ENCODE assay signal across 22 mouse cellular contexts in the genomic region with DNA sequence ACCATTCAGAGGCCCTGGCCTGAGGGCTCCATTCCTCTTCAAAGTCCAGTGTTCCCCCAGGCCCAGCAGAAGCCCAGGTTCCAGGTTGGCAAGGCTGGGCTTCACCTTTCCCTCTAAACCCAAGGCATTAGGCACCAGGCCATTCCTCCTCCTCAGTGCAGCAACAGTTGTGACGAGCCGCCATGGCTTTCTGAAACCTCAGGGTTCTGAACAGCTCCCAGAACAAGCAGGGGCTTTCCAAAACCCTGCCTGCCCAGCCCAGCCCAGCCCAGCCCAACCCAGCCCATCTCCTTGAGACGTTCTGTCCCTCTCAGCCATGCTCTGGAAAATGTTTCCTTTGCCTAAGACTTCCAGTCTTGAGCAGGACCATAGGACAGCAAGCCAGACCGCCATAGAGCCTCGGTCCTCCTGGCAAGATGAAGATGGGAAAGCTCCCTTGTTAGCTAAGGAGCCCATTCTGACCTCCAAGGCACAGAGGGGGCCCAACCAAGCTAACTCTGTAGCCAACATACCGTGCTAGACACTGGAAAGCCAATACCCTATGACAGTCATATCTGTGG.
DNase-seq lines count a peak whose midpoint lies in the region; ATAC-seq and TF ChIP-seq lines count a peak whose summit lies in the region.
"Had no signal": no experiment of that assay in that cellular context is flagged by ENCODE, and none has a peak within 500 bp of the region (broad histone marks: within the 10 kb centered on the region; RNA-seq: fewer than 3 reads in every experiment).

No protein-coding gene starts in this region.

- H3K36me3 ChIP-seq in hindbrain, postnatal 0 days (ENCODE audit: insufficient read depth, low read length) = no peaks in the 10 kb centered on the region
- H3K36me3 ChIP-seq in hindbrain, embryonic 14.5 days (replicated peaks; ENCODE audit: control insufficient read depth, insufficient read depth) = no peaks in the 10 kb centered on the region
- no peaks in the 10 kb centered on the region for H3K36me3 ChIP-seq in neural tube, embryonic 13.5 days
- H3K36me3 ChIP-seq in stomach, postnatal 0 days (ENCODE audit: control insufficient read depth, insufficient read depth, low read length) = no peaks in the 10 kb centered on the region
- H3K36me3 ChIP-seq: heart, embryonic 13.5 days had no signal

- peaks cover 17% of the 10 kb centered on the region for H3K4me1 ChIP-seq in hindbrain, postnatal 0 days (ENCODE audit: insufficient read depth, low read length)
- H3K4me1 ChIP-seq in hindbrain, embryonic 14.5 days (replicated peaks; ENCODE audit: control insufficient read depth, insufficient read depth, low read length) = peaks cover 20% of the 10 kb centered on the region
- H3K4me1 ChIP-seq in neural tube, embryonic 13.5 days (replicated peaks) = peaks cover 39% of the 10 kb centered on the region
- H3K4me1 ChIP-seq in stomach, postnatal 0 days (replicated peaks; ENCODE audit: control insufficient read depth, insufficient read depth) = peaks cover 5% of the 10 kb centered on the region

- ATAC-seq in hindbrain, postnatal 0 days = no peak
- no peak for ATAC-seq in hindbrain, embryonic 14.5 days (ENCODE audit: low FRiP score)
- no peak for ATAC-seq in neural tube, embryonic 13.5 days (ENCODE audit: low read depth)
- no peak for ATAC-seq in stomach, postnatal 0 days (ENCODE audit: low FRiP score, low TSS enrichment)
- ATAC-seq: inflammation-experienced regulatory T-cells, adult 6 months had no signal

- DNase-seq in gastrocnemius, adult 2 months = no peak
- no peak for DNase-seq in gastrocnemius, adult 8-10 months (ENCODE audit: low spot score in 2 of 2)
- no peak for DNase-seq in hindbrain, postnatal 0 days (ENCODE audit: low spot score)
- no peak for DNase-seq in hindbrain, embryonic 14.5 days (ENCODE audit: low spot score)
- no peak for DNase-seq in neural tube, embryonic 10.5 days (ENCODE audit: extremely low spot score, low spot score)
- DNase-seq in stomach, postnatal 0 days (ENCODE audit: low spot score) = no peak
- DNase-seq in thymus, postnatal 0 days (ENCODE audit: low spot score) = no peak
- DNase-seq: B cell, adult 2 months; cerebellum, adult 2 months; gastrocnemius, postnatal 14 days; heart, postnatal 36 days; kidney, adult 2 months; kidney, postnatal 10 days; lung, adult 18-20 months; lung, postnatal 14 days; thymus, postnatal 25 days had no signal

- no peaks in the 10 kb centered on the region for H3K27me3 ChIP-seq in hindbrain, postnatal 0 days (ENCODE audit: insufficient read depth, low read length)
- no peaks in the 10 kb centered on the region for H3K27me3 ChIP-seq in hindbrain, embryonic 14.5 days (ENCODE audit: control insufficient read depth, insufficient read depth, low read length)
- no peaks in the 10 kb centered on the region for H3K27me3 ChIP-seq in neural tube, embryonic 13.5 days
- H3K27me3 ChIP-seq in stomach, postnatal 0 days (ENCODE audit: control insufficient read depth, insufficient read depth, low read length) = no peaks in the 10 kb centered on the region

- intact Hi-C loops in gastrocnemius, adult 2 months (cut with DNase I) = no loop called here

- no peaks in the 10 kb centered on the region for H3K9me3 ChIP-seq in hindbrain, postnatal 0 days (ENCODE audit: low read length)
- no peaks in the 10 kb centered on the region for H3K9me3 ChIP-seq in hindbrain, embryonic 14.5 days (ENCODE audit: control insufficient read depth, low read length)
- no peaks in the 10 kb centered on the region for H3K9me3 ChIP-seq in neural tube, embryonic 13.5 days
- no peaks in the 10 kb centered on the region for H3K9me3 ChIP-seq in stomach, postnatal 0 days (ENCODE audit: control insufficient read depth, low read length)
- H3K9me3 ChIP-seq: heart, embryonic 13.5 days had no signal

- H3K4me3 ChIP-seq in gastrocnemius, adult 2 months = no peak overlapping the region
- H3K4me3 ChIP-seq in hindbrain, postnatal 0 days (ENCODE audit: low read length) = no peak overlapping the region
- no peak overlapping the region for H3K4me3 ChIP-seq in hindbrain, embryonic 14.5 days (replicated peaks; ENCODE audit: low read length)
- no peak overlapping the region for H3K4me3 ChIP-seq in neural tube, embryonic 13.5 days
- H3K4me3 ChIP-seq in stomach, postnatal 0 days (ENCODE audit: low read depth, low read length) = no peak overlapping the region
- H3K4me3 ChIP-seq: heart, embryonic 13.5 days; megakaryocyte, embryonic 14.5 days; myocyte had no signal

- peak overlapping the region; percentile 80 for H3K27ac ChIP-seq in gastrocnemius, adult 2 months
- H3K27ac ChIP-seq in hindbrain, postnatal 0 days = peak overlapping the region; percentile 87; the same call in 1 of the 2 replicates
- H3K27ac ChIP-seq in hindbrain, embryonic 14.5 days = no peak overlapping the region
- H3K27ac ChIP-seq in neural tube, embryonic 13.5 days (replicated peaks) = 0 out of 2 replicates have a peak overlapping the region, but pooled peaks have one; percentile 85
- peak overlapping the region; percentile 24; the same call in 1 of the 2 replicates for H3K27ac ChIP-seq in stomach, postnatal 0 days (replicated peaks)
- H3K27ac ChIP-seq: heart, embryonic 13.5 days had no signal

- H3K4me2 ChIP-seq in hindbrain, postnatal 0 days (ENCODE audit: low read depth, low read length) = no peak overlapping the region
- no peak overlapping the region for H3K4me2 ChIP-seq in hindbrain, embryonic 14.5 days (replicated peaks)
- no peak overlapping the region for H3K4me2 ChIP-seq in neural tube, embryonic 13.5 days
- H3K4me2 ChIP-seq in stomach, postnatal 0 days (replicated peaks; ENCODE audit: low read depth) = no peak overlapping the region
- H3K4me2 ChIP-seq: heart, embryonic 13.5 days; liver, embryonic 11.5 days had no signal

- 87% methylated on average over 6 of the region's 6 CpGs for WGBS in hindbrain, postnatal 0 days
- 91% methylated on average over 6 of the region's 6 CpGs for WGBS in hindbrain, embryonic 14.5 days
- 92% methylated on average over 6 of the region's 6 CpGs for WGBS in neural tube, embryonic 13.5 days
- 74% methylated on average over 6 of the region's 6 CpGs for WGBS in stomach, postnatal 0 days

- H3K9ac ChIP-seq in hindbrain, postnatal 0 days (replicated peaks; ENCODE audit: low read length) = no peak overlapping the region
- H3K9ac ChIP-seq in hindbrain, embryonic 14.5 days = no peak overlapping the region
- no peak overlapping the region for H3K9ac ChIP-seq in neural tube, embryonic 13.5 days
- H3K9ac ChIP-seq in stomach, postnatal 0 days (ENCODE audit: low read length) = no peak overlapping the region
- H3K9ac ChIP-seq: heart, embryonic 13.5 days had no signal

- TF ChIP-seq CTCF in gastrocnemius, adult 2 months (IDR thresholded peaks at IDR 0.05) = no peak
- TF ChIP-seq CTCF in hindbrain, postnatal 0 days (IDR thresholded peaks at IDR 0.05; ENCODE audit: low read depth) = no peak
- no peak for TF ChIP-seq CTCF in stomach, postnatal 0 days (IDR thresholded peaks at IDR 0.05; ENCODE audit: low read depth)

- TF ChIP-seq EP300 in stomach, postnatal 0 days (optimal IDR thresholded peaks at IDR 0.05) = no peak
